Mouse (Mus musculus) neural tube, embryonic 11.5 days (tissue): ENCODE measurements around the gene Sec14l1. TPM values are rescaled to one million over a fixed set of nuclear protein-coding genes. Genes with fewer than 3 reads are reported as not detected.

Experiments used
- ATAC-seq: fragments of 200-750 bp; cut with Nextera tagmentation; 2 replicates; pipeline ENCODE4 v1.8.0; 2017; ENCODE audit warnings: moderate number of reproducible peaks, mild to moderate bottlenecking, moderate TSS enrichment, moderate library complexity; ENCODE audit not compliant: insufficient read depth, low FRiP score, low TSS enrichment
- DNase-seq: peaks from one replicate; pipeline ENCODE4 v3.0.0-alpha.2; 2015; ENCODE audit warnings: low spot score
- H3K27ac ChIP-seq: fragments of 300-500 bp; sonication (generic); 2 replicates; pipeline ENCODE4 v1.5.1; 2014; ENCODE audit warnings: low read depth, mild to moderate bottlenecking, low read length
- H3K27me3 ChIP-seq: fragments of 300-500 bp; sonication (generic); 2 replicates; pipeline ENCODE4 v1.6.1; 2014; ENCODE audit warnings: mild to moderate bottlenecking, low read length, mixed read lengths; ENCODE audit not compliant: control insufficient read depth, insufficient read depth
- H3K36me3 ChIP-seq: fragments of 300-500 bp; sonication (generic); 2 replicates; pipeline ENCODE4 v1.6.1; 2014; ENCODE audit warnings: mild to moderate bottlenecking, low read length, moderate library complexity, mixed read lengths; ENCODE audit not compliant: control insufficient read depth, insufficient read depth
- H3K4me1 ChIP-seq: fragments of 300-500 bp; sonication (generic); 2 replicates; pipeline ENCODE4 v1.6.1; 2014; ENCODE audit warnings: low read length, mixed read lengths; ENCODE audit not compliant: control insufficient read depth, insufficient read depth
- H3K4me2 ChIP-seq: fragments of 300-500 bp; sonication (generic); 2 replicates; pipeline ENCODE4 v1.6.1; 2014; ENCODE audit warnings: low read depth, mild to moderate bottlenecking, moderate library complexity
- H3K4me3 ChIP-seq: fragments of 300-500 bp; sonication (generic); 2 replicates; pipeline ENCODE4 v1.5.1; 2014; ENCODE audit warnings: low read depth, low read length
- H3K9ac ChIP-seq: fragments of 300-500 bp; sonication (generic); 2 replicates; pipeline ENCODE4 v1.6.1; 2014; ENCODE audit warnings: mild to moderate bottlenecking, low read length
- H3K9me3 ChIP-seq: fragments of 300-500 bp; sonication (generic); 2 replicates; pipeline ENCODE4 v1.6.1; 2016; ENCODE audit warnings: low read length; ENCODE audit not compliant: control insufficient read depth
- WGBS: fragments of 180-500 bp; shearing (Covaris S2); extraction: QIAGEN DNeasy Blood & Tissue Kit; methylation state at CpG from one replicate; pipeline ENCODE4 v1.1.7; 2014; 5-methylcytosine and 5-hydroxymethylcytosine counted together
- polyA plus RNA-seq: library from polyadenylated mRNA; unstranded; fragments of >200 nt; fragmentation: Nextera tagmentation; extraction: Ambion mirVana; gene quantifications from 2 replicates; pipeline ENCODE4 v1.2.1, GENCODE M21; 2014

The Sec14l1 gene
- polyA plus RNA-seq, 1 experiment from 2014 or later, result 44.2 TPM

DNA sequence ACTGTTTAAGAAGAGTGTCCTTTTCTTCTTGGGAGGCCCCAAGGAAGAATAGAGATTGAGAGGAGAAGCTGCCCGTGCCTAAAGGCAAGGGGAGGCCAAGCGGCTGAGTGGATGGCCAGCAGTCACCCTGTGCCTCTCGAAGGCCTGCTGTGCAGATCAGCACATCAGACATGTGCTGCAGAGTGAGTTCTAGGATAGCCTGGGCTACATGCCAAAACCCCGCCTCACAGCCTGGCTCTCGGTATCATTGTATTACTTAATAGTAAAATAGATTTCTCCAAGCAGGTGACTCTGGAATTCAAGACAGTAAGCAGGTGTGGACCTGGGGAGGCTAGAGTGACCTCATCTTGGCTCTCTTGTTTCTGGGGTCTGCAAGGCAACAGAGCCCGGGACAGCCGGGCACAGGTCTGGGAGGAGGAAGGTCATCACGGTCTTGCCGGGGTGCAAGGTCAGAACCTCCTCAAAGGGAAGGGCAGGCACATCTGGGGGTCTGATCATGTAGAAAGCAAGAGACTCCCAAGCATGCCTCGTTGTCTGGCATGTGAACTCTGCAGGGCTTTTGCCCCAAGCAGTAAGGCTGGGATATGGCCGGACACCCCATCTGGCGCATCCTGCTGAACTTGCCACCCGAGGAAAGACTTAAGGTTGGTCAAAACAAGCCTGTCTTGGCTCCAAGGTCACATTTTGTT is 44.4 kb downstream of the Sec14l1 start:
- Histone ChIP-seq H3K27ac (no peak overlapping the region), H3K4me1 (0 out of 2 replicates have a peak, but pooled peaks cover 5% of the 10 kb centered on the region), H3K36me3 (peaks cover 3% of the 10 kb centered on the region), H3K27me3 (no peaks in the 10 kb centered on the region), H3K9ac (no peak overlapping the region), H3K4me3 (no peak overlapping the region), H3K4me2 (no peak overlapping the region), H3K9me3 (no peaks in the 10 kb centered on the region)
- DNase-seq (no peak), ATAC-seq (no peak)
- 94% methylated on average over 13 of the region's 13 CpGs for WGBS

DNA sequence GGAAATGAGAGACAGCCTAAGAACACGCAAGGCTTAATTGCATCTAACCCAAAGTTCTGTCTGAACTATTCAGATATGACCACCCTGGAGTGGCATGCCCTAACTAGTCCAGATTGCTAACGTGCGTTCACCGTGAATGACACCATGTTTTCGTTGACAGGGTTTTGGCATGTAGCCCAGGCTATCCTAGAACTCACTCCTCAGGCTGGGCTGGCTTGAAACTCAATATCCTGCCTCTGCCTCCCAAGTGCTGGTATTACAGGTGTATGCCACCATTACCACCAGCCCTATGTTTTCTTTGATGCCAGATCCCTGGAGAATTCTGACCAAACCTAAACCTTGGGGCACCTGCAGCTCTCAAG is 45.0 kb downstream of the Sec14l1 start:
- ATAC-seq (no peak), DNase-seq (no peak)
- no peak overlapping the region for H3K4me3 ChIP-seq
- H3K4me2 ChIP-seq, result no peak overlapping the region
- peaks cover 3% of the 10 kb centered on the region for H3K36me3 ChIP-seq
- no peak overlapping the region for H3K9ac ChIP-seq
- H3K27ac ChIP-seq, result no peak overlapping the region
- no peaks in the 10 kb centered on the region for H3K9me3 ChIP-seq
- 0 out of 2 replicates have a peak, but pooled peaks cover 5% of the 10 kb centered on the region for H3K4me1 ChIP-seq
- WGBS, result 94% methylated on average over 5 of the region's 5 CpGs
- no peaks in the 10 kb centered on the region for H3K27me3 ChIP-seq

DNA sequence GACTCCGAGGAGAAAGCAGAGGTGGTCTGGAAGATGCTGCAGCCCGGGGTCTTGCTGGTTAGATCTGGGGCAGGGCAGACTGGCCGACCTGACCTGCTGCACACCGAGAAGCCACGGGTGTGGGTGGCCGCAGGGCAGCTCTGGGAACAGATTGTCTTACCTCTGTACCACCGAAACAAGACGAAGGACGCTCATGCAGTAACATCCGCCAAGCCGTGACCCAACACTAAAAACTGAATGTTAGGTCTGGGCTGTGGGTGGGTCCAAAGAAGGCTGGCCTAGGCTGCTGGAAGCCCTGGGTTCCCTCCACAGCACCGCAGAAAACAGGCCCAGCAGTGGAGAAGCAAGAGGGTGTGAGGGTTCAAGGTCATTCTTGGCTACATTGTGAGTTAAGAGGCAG is 45.8 kb downstream of the Sec14l1 start:
- ATAC-seq, result no peak

DNA sequence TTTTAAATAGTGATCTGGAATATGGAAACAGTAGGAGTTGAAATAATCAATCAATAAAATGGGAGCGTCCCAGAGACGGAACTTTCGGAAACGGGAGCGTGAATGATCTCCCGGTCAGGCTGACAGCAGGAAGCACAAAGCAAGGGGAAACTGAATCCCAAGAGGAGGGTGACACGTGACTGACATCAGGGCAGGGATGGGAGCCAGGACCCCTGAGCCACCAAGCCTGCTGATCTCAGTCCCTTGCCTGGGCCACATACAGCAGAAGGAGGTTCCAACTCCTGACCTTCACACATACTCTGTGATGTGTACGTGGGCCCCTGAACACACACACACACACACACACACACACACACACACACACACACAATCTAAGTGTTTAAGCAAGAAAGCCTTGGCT is 46.6 kb downstream of the Sec14l1 start:
- WGBS, result 74% methylated on average over 8 of the region's 8 CpGs
- Histone ChIP-seq H3K9ac (no peak overlapping the region), H3K27me3 (no peaks in the 10 kb centered on the region), H3K27ac (no peak overlapping the region), H3K36me3 (peaks cover 2% of the 10 kb centered on the region; the same call in 1 of the 2 replicates), H3K4me3 (no peak overlapping the region), H3K9me3 (no peaks in the 10 kb centered on the region), H3K4me1 (no peaks in the 10 kb centered on the region), H3K4me2 (no peak overlapping the region)
- DNase-seq (no peak), ATAC-seq (no peak)

More for the DNA sequence above, 45.8 kb downstream of the Sec14l1 start:
- Histone ChIP-seq H3K36me3 (peaks cover 2% of the 10 kb centered on the region; the same call in 1 of the 2 replicates), H3K9ac (no peak overlapping the region), H3K27me3 (no peaks in the 10 kb centered on the region), H3K27ac (no peak overlapping the region), H3K4me3 (no peak overlapping the region), H3K4me1 (0 out of 2 replicates have a peak, but pooled peaks cover 5% of the 10 kb centered on the region), H3K4me2 (no peak overlapping the region), H3K9me3 (no peaks in the 10 kb centered on the region)
- WGBS, result 94% methylated on average over 12 of the region's 12 CpGs
- no peak for DNase-seq

DNA sequence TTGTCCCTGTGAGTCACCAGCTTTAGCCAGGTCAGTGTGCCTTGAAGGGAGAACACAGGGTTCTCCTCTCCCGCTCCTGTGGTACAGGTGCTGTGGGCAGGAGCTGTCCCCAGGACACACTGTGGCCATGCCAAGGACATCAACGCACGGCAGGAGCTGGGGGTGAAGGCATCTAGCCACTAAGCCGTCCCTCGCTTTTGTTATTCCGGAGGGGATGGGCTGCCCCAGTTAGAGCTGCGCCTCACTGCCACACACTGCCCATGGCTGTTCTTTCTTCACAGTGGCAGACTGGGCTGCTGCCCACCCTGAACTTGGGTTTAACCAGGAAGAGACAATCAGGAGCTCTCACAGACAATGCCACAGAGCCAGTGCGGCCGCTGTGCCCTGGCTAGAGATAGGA is 48.1 kb downstream of the Sec14l1 start:
- Histone ChIP-seq H3K36me3 (no peaks in the 10 kb centered on the region), H3K4me2 (no peak overlapping the region), H3K4me1 (no peaks in the 10 kb centered on the region), H3K4me3 (no peak overlapping the region), H3K9ac (no peak overlapping the region), H3K27ac (no peak overlapping the region), H3K9me3 (no peaks in the 10 kb centered on the region), H3K27me3 (no peaks in the 10 kb centered on the region)
- WGBS, result 80% methylated on average over 9 of the region's 9 CpGs
- no peak for ATAC-seq
- no peak for DNase-seq

DNA sequence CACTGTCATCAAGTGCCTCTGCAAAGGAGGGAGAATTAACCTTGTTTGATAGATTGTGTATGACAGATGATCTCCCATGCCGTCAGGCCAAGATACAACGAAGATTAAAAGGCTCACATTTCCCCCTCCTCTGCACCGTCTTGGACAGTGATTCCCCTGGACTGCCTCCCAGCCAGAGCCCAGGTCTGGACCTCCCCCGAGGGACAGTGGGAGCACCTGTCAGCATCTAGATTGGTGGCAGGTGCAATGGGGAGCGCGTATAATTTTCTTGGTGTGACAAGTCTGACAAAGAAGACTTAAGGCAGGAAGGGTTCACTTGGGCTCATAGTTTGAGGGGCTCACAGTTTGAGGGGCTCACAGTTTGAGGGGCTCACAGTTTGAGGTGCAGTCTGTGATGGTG is 48.8 kb downstream of the Sec14l1 start:
- no peak overlapping the region for H3K4me3 ChIP-seq
- H3K36me3 ChIP-seq, result no peaks in the 10 kb centered on the region
- no peak for DNase-seq
- no peaks in the 10 kb centered on the region for H3K4me1 ChIP-seq
- 92% methylated on average over 6 of the region's 6 CpGs for WGBS
- no peak overlapping the region for H3K9ac ChIP-seq
- no peak overlapping the region for H3K27ac ChIP-seq
- H3K27me3 ChIP-seq, result no peaks in the 10 kb centered on the region
- no peaks in the 10 kb centered on the region for H3K9me3 ChIP-seq
- ATAC-seq, result no peak
- H3K4me2 ChIP-seq, result no peak overlapping the region

DNA sequence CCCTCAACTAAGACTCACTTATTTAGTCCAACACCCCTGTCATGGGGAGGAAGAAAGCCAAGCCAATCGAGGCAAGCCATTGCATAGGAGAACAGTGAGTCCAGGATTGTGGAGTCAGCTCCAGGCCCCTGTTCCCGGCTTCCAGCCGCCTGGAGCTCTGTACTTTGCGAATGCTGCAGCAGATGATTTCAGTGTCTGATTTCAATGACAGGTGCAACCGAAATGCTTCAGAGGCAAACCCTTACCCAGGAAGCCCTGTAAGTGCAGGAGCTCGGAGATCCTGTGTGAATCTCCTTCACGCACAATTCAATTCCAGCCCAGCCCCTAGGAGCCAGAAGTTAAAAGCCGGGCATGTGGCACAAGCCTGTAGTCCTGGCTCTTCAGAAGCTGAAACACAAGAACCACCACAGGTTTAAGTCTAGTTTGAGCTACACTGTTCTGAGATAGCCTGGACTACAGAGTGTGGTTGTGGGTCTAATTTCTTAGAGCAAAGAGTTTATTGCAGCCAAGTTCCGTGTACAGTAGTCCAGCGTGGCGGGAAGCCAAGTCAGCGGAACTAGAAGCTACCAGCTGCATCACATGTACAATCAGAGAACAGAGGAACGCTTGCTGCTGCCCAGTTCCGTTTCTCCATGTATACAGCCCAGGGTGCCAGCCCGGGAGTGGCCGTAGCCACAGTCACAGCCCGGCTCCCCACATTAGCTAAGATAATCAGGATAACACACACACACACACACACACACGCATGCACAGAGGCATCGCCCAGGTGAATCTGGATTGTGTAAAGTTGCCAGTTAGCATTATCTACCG is 53.5 kb downstream of the Sec14l1 start:
- DNase-seq (no peak), ATAC-seq (no peak)
- Histone ChIP-seq H3K9me3 (no peaks in the 10 kb centered on the region), H3K27me3 (no peaks in the 10 kb centered on the region), H3K4me1 (no peaks in the 10 kb centered on the region), H3K9ac (no peak overlapping the region), H3K4me2 (no peak overlapping the region), H3K36me3 (no peaks in the 10 kb centered on the region), H3K4me3 (no peak overlapping the region), H3K27ac (no peak overlapping the region)
- WGBS, result 85% methylated on average over 20 of the region's 20 CpGs

DNA sequence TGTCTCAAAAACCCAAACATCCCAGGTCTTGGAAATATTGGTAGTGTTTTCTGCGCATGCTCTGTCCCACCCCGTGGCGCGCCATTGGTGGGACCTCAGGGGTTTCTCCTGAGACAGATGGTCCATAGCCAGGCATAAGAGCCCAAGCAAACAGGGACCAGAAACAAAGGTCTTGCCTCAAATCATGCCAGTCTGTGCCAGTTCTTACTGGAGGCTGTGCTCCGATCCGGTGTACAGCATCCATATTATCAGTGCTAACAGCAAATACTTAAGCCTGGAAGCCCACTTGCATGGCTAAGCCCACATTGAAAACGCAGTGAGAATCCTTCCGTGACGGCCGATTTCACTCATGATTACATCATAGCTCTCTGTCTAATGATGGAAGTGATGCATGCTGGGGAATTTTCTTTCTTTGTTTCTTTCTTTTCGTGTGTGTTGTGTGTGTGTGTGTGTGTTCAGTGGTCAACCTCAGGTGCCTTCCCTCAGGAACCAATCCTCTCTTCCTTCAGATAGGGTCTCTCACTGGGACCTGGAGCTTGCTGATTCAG is 54.2 kb downstream of the Sec14l1 start:
- DNase-seq, result no peak
- no peak for ATAC-seq
- H3K36me3 ChIP-seq, result no peaks in the 10 kb centered on the region

More for the DNA sequence above, 54.2 kb downstream of the Sec14l1 start:
- H3K4me2 ChIP-seq, result no peak overlapping the region
- H3K27ac ChIP-seq, result no peak overlapping the region
- no peaks in the 10 kb centered on the region for H3K9me3 ChIP-seq
- no peak overlapping the region for H3K9ac ChIP-seq
- H3K4me3 ChIP-seq, result no peak overlapping the region
- H3K4me1 ChIP-seq, result no peaks in the 10 kb centered on the region; the same call in 1 of the 2 replicates
- H3K27me3 ChIP-seq, result no peaks in the 10 kb centered on the region
- WGBS, result 95% methylated on average over 11 of the region's 11 CpGs
